Mouse (Mus musculus) midbrain, embryonic 13.5 days (tissue): ENCODE results near the gene Pbx4. TPM values are rescaled to one million over a fixed set of nuclear protein-coding genes. Genes with fewer than 3 reads are reported as not detected.

Experiments
- ATAC-seq: fragments of 200-750 bp; cut with Nextera tagmentation; 2 replicates; pipeline ENCODE4 v1.8.0; 2017; ENCODE audit warnings: mild to moderate bottlenecking, moderate TSS enrichment, moderate library complexity
- H3K27ac ChIP-seq: fragments of 300-500 bp; sonication (generic); 2 replicates; pipeline ENCODE4 v1.5.1; 2015; ENCODE audit warnings: inconsistent platforms, mild to moderate bottlenecking, moderate library complexity
- H3K27me3 ChIP-seq: fragments of 300-500 bp; sonication (generic); 2 replicates; pipeline ENCODE4 v1.6.1; 2015; ENCODE audit warnings: mild to moderate bottlenecking, inconsistent platforms
- H3K36me3 ChIP-seq: fragments of 300-500 bp; sonication (generic); 2 replicates; pipeline ENCODE4 v1.6.1; 2015; ENCODE audit warnings: mild to moderate bottlenecking, inconsistent platforms
- H3K4me1 ChIP-seq: fragments of 300-500 bp; sonication (generic); replicated peaks from 2 replicates; pipeline ENCODE4 v1.6.1; 2015; ENCODE audit warnings: inconsistent platforms
- H3K4me2 ChIP-seq: fragments of 300-500 bp; sonication (generic); replicated peaks from 2 replicates; pipeline ENCODE4 v1.6.1; 2015; ENCODE audit warnings: moderate library complexity, mild to moderate bottlenecking, inconsistent platforms
- H3K4me3 ChIP-seq: fragments of 300-500 bp; sonication (generic); replicated peaks from 2 replicates; pipeline ENCODE4 v1.5.1; 2015; ENCODE audit warnings: mild to moderate bottlenecking, inconsistent platforms
- H3K9ac ChIP-seq: fragments of 300-500 bp; sonication (generic); replicated peaks from 2 replicates; pipeline ENCODE4 v1.6.1; 2015; ENCODE audit warnings: mild to moderate bottlenecking, inconsistent platforms
- H3K9me3 ChIP-seq: fragments of 300-500 bp; sonication (generic); 2 replicates; pipeline ENCODE4 v1.6.1; 2016; ENCODE audit warnings: mild to moderate bottlenecking, inconsistent platforms
- WGBS: fragments of 180-500 bp; shearing (Covaris S2); methylation state at CpG from one replicate; pipeline ENCODE4 v1.1.7; 2015; 5-methylcytosine and 5-hydroxymethylcytosine counted together
- polyA plus RNA-seq: library from polyadenylated mRNA; unstranded; fragments of >200 nt; fragmentation: Nextera tagmentation; extraction: Ambion mirVana; gene quantifications from 2 replicates; pipeline ENCODE4 v1.2.1, GENCODE M21; 2015

Pbx4 gene
- polyA plus RNA-seq, 1 experiment from 2014 or later: 59.2 TPM

- no peak overlapping the region for H3K27ac ChIP-seq
- H3K9ac ChIP-seq: no peak overlapping the region
- H3K4me1 ChIP-seq: no peaks in the 10 kb centered on the region
- no peak for ATAC-seq
- WGBS: 91% methylated on average over 5 of the region's 5 CpGs
- H3K27me3 ChIP-seq: no peaks in the 10 kb centered on the region
- no peak overlapping the region for H3K4me3 ChIP-seq
- no peak overlapping the region for H3K4me2 ChIP-seq
- peaks cover 97% of the 10 kb centered on the region for H3K36me3 ChIP-seq
- H3K9me3 ChIP-seq: no peaks in the 10 kb centered on the region
These were observed 32.3 kb upstream of the Pbx4 start for GRCm38 (mm10) chr8:69799946-69800345.

GRCm38 (mm10) chr8:69801796-69802195, 30.5 kb upstream of the Pbx4 start:
- Histone ChIP-seq H3K27me3 (no peaks in the 10 kb centered on the region), H3K36me3 (peaks cover 97% of the 10 kb centered on the region), H3K4me3 (no peak overlapping the region), H3K9me3 (no peaks in the 10 kb centered on the region), H3K4me1 (no peaks in the 10 kb centered on the region), H3K4me2 (no peak overlapping the region), H3K9ac (no peak overlapping the region), H3K27ac (no peak overlapping the region)
- no peak for ATAC-seq
- WGBS: 98% methylated on average over 4 of the region's 4 CpGs

- Histone ChIP-seq H3K4me3 (no peak overlapping the region), H3K27ac (no peak overlapping the region), H3K27me3 (no peaks in the 10 kb centered on the region), H3K9me3 (no peaks in the 10 kb centered on the region), H3K4me2 (no peak overlapping the region), H3K4me1 (no peaks in the 10 kb centered on the region), H3K9ac (no peak overlapping the region), H3K36me3 (peaks cover 97% of the 10 kb centered on the region)
- no peak for ATAC-seq
These were observed 30.1 kb upstream of the Pbx4 start for GRCm38 (mm10) chr8:69802216-69802615.

- Histone ChIP-seq H3K27ac (no peak overlapping the region), H3K4me2 (no peak overlapping the region), H3K27me3 (no peaks in the 10 kb centered on the region), H3K9ac (no peak overlapping the region), H3K4me1 (peaks cover 4% of the 10 kb centered on the region; the same call in 1 of the 2 replicates), H3K9me3 (no peaks in the 10 kb centered on the region), H3K4me3 (no peak overlapping the region), H3K36me3 (peaks cover 97% of the 10 kb centered on the region)
- WGBS: 97% methylated on average over 7 of the region's 7 CpGs
- ATAC-seq: no peak
These were observed 28.9 kb upstream of the Pbx4 start for GRCm38 (mm10) chr8:69803366-69803765.

GRCm38 (mm10) chr8:69804537-69804936, 27.8 kb upstream of the Pbx4 start:
- WGBS: 95% methylated on average over 6 of the region's 6 CpGs
- peaks cover 14% of the 10 kb centered on the region for H3K4me1 ChIP-seq
- ATAC-seq: no peak
- no peak overlapping the region for H3K4me2 ChIP-seq
- H3K27ac ChIP-seq: no peak overlapping the region
- peaks cover 85% of the 10 kb centered on the region for H3K36me3 ChIP-seq
- H3K27me3 ChIP-seq: no peaks in the 10 kb centered on the region
- no peak overlapping the region for H3K4me3 ChIP-seq
- no peaks in the 10 kb centered on the region for H3K9me3 ChIP-seq
- no peak overlapping the region for H3K9ac ChIP-seq

GRCm38 (mm10) chr8:69805086-69805485, 27.2 kb upstream of the Pbx4 start:
- WGBS: 94% methylated on average over 10 of the region's 10 CpGs
- ATAC-seq: no peak
- peaks cover 19% of the 10 kb centered on the region for H3K4me1 ChIP-seq
- H3K9me3 ChIP-seq: no peaks in the 10 kb centered on the region
- H3K4me2 ChIP-seq: no peak overlapping the region
- H3K4me3 ChIP-seq: no peak overlapping the region
- H3K27me3 ChIP-seq: no peaks in the 10 kb centered on the region
- no peak overlapping the region for H3K9ac ChIP-seq
- H3K27ac ChIP-seq: no peak overlapping the region
- peaks cover 80% of the 10 kb centered on the region for H3K36me3 ChIP-seq

- Histone ChIP-seq H3K27ac (no peak overlapping the region), H3K36me3 (peaks cover 79% of the 10 kb centered on the region), H3K4me3 (no peak overlapping the region), H3K9ac (no peak overlapping the region), H3K4me2 (no peak overlapping the region), H3K9me3 (no peaks in the 10 kb centered on the region), H3K27me3 (no peaks in the 10 kb centered on the region), H3K4me1 (peaks cover 23% of the 10 kb centered on the region)
- WGBS: 92% methylated on average over 9 of the region's 9 CpGs
- ATAC-seq: no peak
These were observed 26.8 kb upstream of the Pbx4 start for GRCm38 (mm10) chr8:69805491-69805890.

GRCm38 (mm10) chr8:69807236-69807635, 25.1 kb upstream of the Pbx4 start:
- WGBS: 93% methylated on average over 5 of the region's 5 CpGs
- H3K4me2 ChIP-seq: no peak overlapping the region
- H3K36me3 ChIP-seq: peaks cover 80% of the 10 kb centered on the region
- peaks cover 25% of the 10 kb centered on the region for H3K4me1 ChIP-seq
- no peak overlapping the region for H3K9ac ChIP-seq
- no peak overlapping the region for H3K27ac ChIP-seq
- no peaks in the 10 kb centered on the region for H3K27me3 ChIP-seq
- H3K4me3 ChIP-seq: no peak overlapping the region
- no peaks in the 10 kb centered on the region for H3K9me3 ChIP-seq
- ATAC-seq: no peak

- H3K27me3 ChIP-seq: no peaks in the 10 kb centered on the region
- H3K9me3 ChIP-seq: no peaks in the 10 kb centered on the region
- H3K4me1 ChIP-seq: peaks cover 25% of the 10 kb centered on the region
- H3K4me3 ChIP-seq: peak within 1 kb of the TSS; percentile 55
- peak within 1 kb of the TSS; percentile 69 for H3K9ac ChIP-seq
- H3K36me3 ChIP-seq: peaks cover 74% of the 10 kb centered on the region
- H3K4me2 ChIP-seq: peak within 1 kb of the TSS; percentile 83
- 6% methylated on average over 28 of the region's 28 CpGs for WGBS
- peak; percentile 78 for ATAC-seq
- peak within 1 kb of the TSS; percentile 78 for H3K27ac ChIP-seq
These were observed 24.0 kb upstream of the Pbx4 start, which contains the start of gene Gmip for GRCm38 (mm10) chr8:69808094-69808863. TSS of gene Gmip (plus strand) at chr8:69808679.

GRCm38 (mm10) chr8:69808864-69809403, 23.4 kb upstream of the Pbx4 start:
- H3K27ac ChIP-seq: peak overlapping the region; percentile 78
- peak overlapping the region; percentile 69 for H3K9ac ChIP-seq
- no peaks in the 10 kb centered on the region for H3K9me3 ChIP-seq
- ATAC-seq: peak; percentile 77
- peaks cover 25% of the 10 kb centered on the region for H3K4me1 ChIP-seq
- H3K36me3 ChIP-seq: peaks cover 74% of the 10 kb centered on the region
- 5% methylated on average over 23 of the region's 23 CpGs for WGBS
- no peaks in the 10 kb centered on the region for H3K27me3 ChIP-seq
- H3K4me2 ChIP-seq: peak overlapping the region; percentile 83
- peak overlapping the region; percentile 55 for H3K4me3 ChIP-seq

- Histone ChIP-seq H3K9ac (peak overlapping the region; percentile 28; the same call in 1 of the 2 replicates), H3K27me3 (no peaks in the 10 kb centered on the region), H3K4me2 (peak overlapping the region; percentile 83), H3K36me3 (peaks cover 75% of the 10 kb centered on the region), H3K9me3 (no peaks in the 10 kb centered on the region), H3K4me3 (peak overlapping the region; percentile 55; the same call in 1 of the 2 replicates), H3K27ac (peak overlapping the region; percentile 11; the same call in 1 of the 2 replicates), H3K4me1 (peaks cover 25% of the 10 kb centered on the region)
- ATAC-seq: no peak
- WGBS: 72% methylated on average over 3 of the region's 3 CpGs
These were observed 22.5 kb upstream of the Pbx4 start for GRCm38 (mm10) chr8:69809820-69810219.

- Histone ChIP-seq H3K4me2 (no peak overlapping the region), H3K9me3 (no peaks in the 10 kb centered on the region), H3K4me3 (no peak overlapping the region), H3K9ac (no peak overlapping the region), H3K36me3 (peaks cover 84% of the 10 kb centered on the region), H3K27ac (no peak overlapping the region), H3K27me3 (no peaks in the 10 kb centered on the region), H3K4me1 (peaks cover 8% of the 10 kb centered on the region; the same call in 1 of the 2 replicates)
- WGBS: 80% methylated on average over 2 of the region's 2 CpGs
- no peak for ATAC-seq
These were observed 17.4 kb upstream of the Pbx4 start for GRCm38 (mm10) chr8:69814881-69815280.
